Comparison of ENCODE assay signal across 30 mouse cellular contexts in the genomic region with DNA sequence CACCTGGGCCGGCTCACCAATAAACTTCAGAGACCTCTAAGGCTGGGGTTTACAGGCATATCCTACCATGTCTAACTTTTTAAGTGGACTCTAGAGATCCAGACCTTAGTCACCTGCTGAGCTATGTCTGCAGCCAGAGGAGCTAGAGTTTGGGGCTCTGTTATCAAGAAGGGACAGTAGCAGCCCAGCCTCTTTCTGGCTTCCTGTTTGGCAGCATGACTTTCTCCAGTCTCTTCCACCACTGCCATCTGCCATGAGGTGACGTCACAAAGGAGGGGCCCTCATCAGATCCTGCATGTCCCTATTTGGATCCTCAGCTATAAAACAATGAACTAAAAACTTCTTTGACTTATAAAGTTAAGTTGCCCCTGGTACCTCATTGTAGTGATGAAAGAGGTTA.
"Had no signal": no experiment of that assay in that cellular context is flagged by ENCODE, and none has a peak within 500 bp of the region (broad histone marks: within the 10 kb centered on the region; RNA-seq: fewer than 3 reads in every experiment).

No protein-coding gene starts in this region.

- H3K36me3 ChIP-seq: embryonic facial prominence, embryonic 10.5 days; embryonic facial prominence, embryonic 12.5 days; embryonic facial prominence, embryonic 13.5 days; embryonic facial prominence, embryonic 15.5 days; forebrain, embryonic 10.5 days; forebrain, embryonic 12.5 days; forebrain, embryonic 15.5 days had no signal

- H3K27ac ChIP-seq: embryonic facial prominence, embryonic 10.5 days; embryonic facial prominence, embryonic 12.5 days; embryonic facial prominence, embryonic 13.5 days; embryonic facial prominence, embryonic 15.5 days; forebrain, embryonic 10.5 days; forebrain, embryonic 12.5 days; gastrocnemius, adult 2 months; heart, adult 2 months had no signal

- H3K9me3 ChIP-seq: embryonic facial prominence, embryonic 10.5 days; embryonic facial prominence, embryonic 12.5 days; embryonic facial prominence, embryonic 13.5 days; embryonic facial prominence, embryonic 15.5 days; forebrain, embryonic 10.5 days; forebrain, embryonic 12.5 days; forebrain, embryonic 13.5 days; forebrain, embryonic 15.5 days had no signal

- H3K27me3 ChIP-seq: embryonic facial prominence, embryonic 12.5 days; embryonic facial prominence, embryonic 13.5 days; embryonic facial prominence, embryonic 15.5 days; forebrain, embryonic 13.5 days; forebrain, embryonic 15.5 days had no signal

- DNase-seq: cerebellum, adult 18-20 months; cerebellum, adult 2 months; cerebellum, adult 8-10 months; cerebellum, adult 9-10 months; cerebellum, adult 9-11 months; cerebellum, postnatal 10 days; cerebellum, postnatal 14 days; cerebellum, postnatal 25 days; cerebellum, postnatal 36 days; embryo, embryonic 11 days; forebrain, postnatal 0 days; gastrocnemius, adult 2 months; gastrocnemius, postnatal 10 days; gastrocnemius, postnatal 14 days; gastrocnemius, postnatal 25 days; gastrocnemius, postnatal 36 days; heart, adult 11 months; heart, adult 18-20 months; heart, adult 2 months had no signal

- H3K4me3 ChIP-seq: embryonic facial prominence, embryonic 10.5 days; embryonic facial prominence, embryonic 12.5 days; embryonic facial prominence, embryonic 13.5 days; embryonic facial prominence, embryonic 15.5 days; erythroblast, embryonic 14.5 days; forebrain, embryonic 10.5 days; forebrain, embryonic 12.5 days; forebrain, embryonic 13.5 days; forebrain, embryonic 15.5 days; gastrocnemius, adult 2 months; heart, adult 2 months had no signal

- ATAC-seq: forebrain, embryonic 13.5 days; forebrain, embryonic 14.5 days; forebrain, embryonic 15.5 days; forebrain, embryonic 16.5 days; forebrain, postnatal 0 days had no signal
